Mouse (Mus musculus) CH12.LX (cell line): Measurements from ENCODE around the gene Prr19.
"Not testable (repeated sequence)": the region's sequence is repeated elsewhere in the genome, so short reads cannot be mapped to it uniquely, and the experiment has no call there.

Experiments
- USF2 ChIP-seq: conservative IDR thresholded peaks from 2 replicates; pipeline ENCODE4 v1.6.1; 2011; ENCODE audit warnings: low read depth, low read length, improper control_type of control experiment
- ZC3H11A ChIP-seq: IDR thresholded peaks from 2 replicates; pipeline ENCODE4 v1.6.1; 2012; ENCODE audit warnings: low read depth, mild to moderate bottlenecking, inconsistent platforms, low read length, improper control_type of control experiment
- ZNF384 ChIP-seq: IDR thresholded peaks from 2 replicates; pipeline ENCODE4 v1.6.1; 2012; ENCODE audit warnings: low read depth, low read length, improper control_type of control experiment, inconsistent platforms

- TF ChIP-seq USF2, ZC3H11A, ZNF384: not testable (repeated sequence)
Observed at GRCm38 (mm10) chr7:25325431-25325830, 24.2 kb downstream of the Prr19 start.
